Mouse (Mus musculus): Measurements from ENCODE around the gene Kat2b. TPM values are rescaled to one million over a fixed set of nuclear protein-coding genes. Genes with fewer than 3 reads are reported as not detected.
"Not testable (repeated sequence)": the region's sequence is repeated elsewhere in the genome, so short reads cannot be mapped to it uniquely, and the experiment has no call there.

Kat2b gene
- total RNA-seq, 1 experiment: 25.1 TPM

DNA sequence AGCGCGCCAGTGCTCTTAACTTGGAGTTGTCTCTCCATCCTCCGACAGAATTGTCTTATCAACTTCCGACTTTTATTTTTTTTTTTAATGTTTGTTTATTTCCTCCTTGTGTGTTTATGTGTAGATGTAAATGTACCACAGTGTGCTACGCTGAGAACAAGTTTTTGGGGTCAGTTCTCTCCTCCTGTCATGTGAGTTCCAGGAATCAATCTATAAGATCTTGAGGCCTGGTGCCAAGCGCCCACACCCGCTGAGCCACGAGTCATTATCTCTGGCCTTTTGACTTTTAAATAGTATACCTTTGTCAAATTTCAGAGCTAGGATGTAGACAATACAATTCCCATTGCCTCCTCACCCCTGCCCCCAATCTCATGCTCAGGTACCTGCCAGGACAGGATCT lies 28.9 kb downstream of the Kat2b start:
- H3K4me3 ChIP-seq (ENCODE audit: insufficient read depth in 1 of 2, low read depth in 1 of 2, low read length in 2 of 2, poor library complexity in 1 of 2, severe bottlenecking in 1 of 2): no peak overlapping the region
- no peak overlapping the region; the same call in 1 of the 2 replicates for H3K9ac ChIP-seq (ENCODE audit: insufficient read depth, low read depth, low read length, poor library complexity, severe bottlenecking)
- H3K27ac ChIP-seq (ENCODE audit: insufficient read depth, low read depth, low read length, poor library complexity, severe bottlenecking): no peak overlapping the region; the same call in 1 of the 2 replicates
- no peaks in the 10 kb centered on the region for H3K36me3 ChIP-seq (ENCODE audit: control insufficient read depth, insufficient read depth, low read length, poor library complexity, severe bottlenecking)
- H3K9me3 ChIP-seq (ENCODE audit: control insufficient read depth, insufficient read depth, low read depth, low read length): no peaks in the 10 kb centered on the region
- no peak for TF ChIP-seq CHD2 (IDR thresholded peaks at IDR 0.05; ENCODE audit: low read depth, low read length)
- no peak for TF ChIP-seq ZNF384 (IDR thresholded peaks at IDR 0.05; ENCODE audit: low read depth, low read length)
- TF ChIP-seq HCFC1 (IDR thresholded peaks at IDR 0.05; ENCODE audit: borderline replicate concordance, insufficient read depth, low read length): no peak
- no peak for TF ChIP-seq ZC3H11A (IDR thresholded peaks at IDR 0.05; ENCODE audit: borderline replicate concordance, low read depth, low read length)
- TF ChIP-seq MAFK (IDR thresholded peaks at IDR 0.05; ENCODE audit: insufficient read depth, low read depth, low read length): no peak
- DNase-seq (ENCODE audit: low read depth, low spot score): no peak
- in situ Hi-C loops (cut with MboI; ENCODE audit: low sequenced_read_pairs in 2 of 2, unreplicated experiment in 2 of 2): no loop called here
- H3K4me1 ChIP-seq (ENCODE audit: control insufficient read depth in 2 of 2, insufficient read depth in 2 of 2, low read length in 2 of 2, poor library complexity in 1 of 2): peaks cover 10 to 15% of the 10 kb centered on the region in 2 experiments; a peak in 3 of 4 replicates

DNA sequence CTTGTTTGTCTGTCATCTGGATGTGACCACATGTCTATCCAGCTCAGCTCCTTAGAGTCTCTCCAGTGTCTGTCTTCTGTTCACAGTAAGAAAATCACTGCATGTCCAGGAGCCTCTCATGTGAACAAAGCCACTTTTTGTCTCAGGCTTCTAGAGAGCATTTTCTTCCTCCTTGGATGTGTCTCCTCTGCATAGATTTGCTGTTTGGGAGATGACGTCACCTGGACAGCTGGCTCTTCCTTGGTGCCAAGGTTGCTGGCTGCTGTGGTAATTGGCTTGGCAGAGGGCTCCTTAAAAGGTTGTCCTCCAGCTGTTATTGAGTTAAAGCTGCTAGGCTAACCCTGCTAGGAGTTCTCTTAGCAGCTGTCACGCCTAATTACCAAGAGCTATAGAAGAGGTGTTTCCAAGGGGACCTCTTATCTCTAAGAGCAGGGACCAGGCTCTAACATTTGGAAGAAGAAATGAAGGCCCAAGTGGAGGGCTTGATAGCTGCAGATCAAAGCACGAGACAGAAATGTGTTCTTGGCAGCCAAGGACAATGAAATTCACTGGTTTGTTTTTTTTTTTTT lies 29.7 kb downstream of the Kat2b start:
- in situ Hi-C loops (cut with MboI; ENCODE audit: low sequenced_read_pairs in 2 of 2, unreplicated experiment in 2 of 2): no loop called here
- no peak overlapping the region for H3K4me3 ChIP-seq (ENCODE audit: insufficient read depth in 1 of 2, low read depth in 1 of 2, low read length in 2 of 2, poor library complexity in 1 of 2, severe bottlenecking in 1 of 2)
- peaks cover 11 to 16% of the 10 kb centered on the region in 2 experiments; a peak in 3 of 4 replicates for H3K4me1 ChIP-seq (ENCODE audit: control insufficient read depth in 2 of 2, insufficient read depth in 2 of 2, low read length in 2 of 2, poor library complexity in 1 of 2)
- TF ChIP-seq MAFK (IDR thresholded peaks at IDR 0.05; ENCODE audit: insufficient read depth, low read depth, low read length) (no peak), ZNF384 (IDR thresholded peaks at IDR 0.05; ENCODE audit: low read depth, low read length) (no peak), ZC3H11A (IDR thresholded peaks at IDR 0.05; ENCODE audit: borderline replicate concordance, low read depth, low read length) (no peak)
- H3K36me3 ChIP-seq (ENCODE audit: control insufficient read depth, insufficient read depth, low read length, poor library complexity, severe bottlenecking): no peaks in the 10 kb centered on the region
- no peaks in the 10 kb centered on the region for H3K9me3 ChIP-seq (ENCODE audit: control insufficient read depth, insufficient read depth, low read depth, low read length)
- DNase-seq (ENCODE audit: low read depth, low spot score): no peak
- H3K9ac ChIP-seq (ENCODE audit: insufficient read depth, low read depth, low read length, poor library complexity, severe bottlenecking): no peak overlapping the region; the same call in 1 of the 2 replicates
- H3K27ac ChIP-seq (ENCODE audit: insufficient read depth, low read depth, low read length, poor library complexity, severe bottlenecking): peak overlapping the region; percentile 13; the same call in 1 of the 2 replicates

DNA sequence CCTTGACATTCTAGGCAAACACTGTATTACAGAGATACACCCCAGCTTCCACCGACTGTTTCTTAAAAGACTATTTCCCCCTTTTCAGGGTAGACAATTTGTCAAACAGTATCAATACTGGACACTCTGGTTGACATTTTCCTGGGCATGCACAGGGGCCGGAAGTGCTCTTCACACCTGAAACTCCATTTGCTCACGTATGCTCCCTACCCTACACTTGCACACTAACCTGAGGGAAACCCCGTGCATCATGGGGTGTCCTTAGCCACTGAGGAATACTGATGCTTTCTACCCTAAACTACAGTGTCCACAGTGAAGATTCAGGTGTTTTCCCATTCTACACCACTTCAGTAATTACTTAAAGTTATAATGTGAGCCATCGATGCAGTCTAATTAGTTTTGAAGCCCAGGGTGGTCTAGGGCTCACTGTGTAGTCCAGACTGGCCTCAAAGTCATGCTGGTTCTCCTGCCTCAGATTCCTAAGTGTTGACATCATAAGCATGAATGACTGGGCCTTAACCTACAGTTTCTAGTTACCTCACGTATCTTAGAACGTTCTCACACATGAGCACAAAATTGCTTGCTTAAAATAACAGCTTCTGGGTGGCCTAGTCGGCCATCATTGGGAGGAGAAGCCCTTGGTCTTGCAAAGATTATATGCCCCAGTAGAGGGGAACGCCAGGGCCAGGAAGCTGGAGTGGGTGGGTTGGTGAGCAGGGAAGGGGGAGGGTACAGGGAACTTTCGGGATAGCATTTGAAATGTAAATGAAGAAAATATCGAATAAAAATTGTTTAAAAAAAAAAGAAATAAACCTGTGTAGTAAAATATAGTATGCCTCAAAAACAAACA lies 30.5 kb downstream of the Kat2b start:
- H3K36me3 ChIP-seq (ENCODE audit: control insufficient read depth, insufficient read depth, low read length, poor library complexity, severe bottlenecking): no peaks in the 10 kb centered on the region
- H3K4me3 ChIP-seq (ENCODE audit: insufficient read depth in 1 of 2, low read depth in 1 of 2, low read length in 2 of 2, poor library complexity in 1 of 2, severe bottlenecking in 1 of 2): no peak overlapping the region

DNA sequence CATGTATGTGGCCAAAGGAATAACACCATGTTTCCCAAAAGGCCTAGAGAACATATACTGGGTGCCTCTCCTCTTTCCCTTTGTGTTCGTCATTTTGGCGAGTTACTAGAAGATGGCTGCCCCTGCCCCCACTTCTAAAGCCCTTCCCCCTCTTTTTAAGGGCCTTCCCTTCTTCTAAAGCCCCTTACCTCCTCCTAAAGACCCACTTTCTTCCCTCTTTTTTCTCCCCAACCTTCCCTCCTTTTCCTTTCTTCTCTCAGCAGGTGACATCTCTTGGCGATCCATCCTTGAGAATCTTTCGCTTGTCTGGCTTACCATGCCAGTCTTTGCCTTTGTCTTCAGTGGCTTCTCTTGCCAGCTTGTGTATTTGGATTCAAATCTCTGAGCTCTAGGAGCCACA lies 31.9 kb downstream of the Kat2b start:
- Histone ChIP-seq H3K9me3 (ENCODE audit: control insufficient read depth, insufficient read depth, low read depth, low read length) (no peaks in the 10 kb centered on the region), H3K9ac (ENCODE audit: insufficient read depth, low read depth, low read length, poor library complexity, severe bottlenecking) (no peak overlapping the region), H3K4me1 (ENCODE audit: control insufficient read depth in 2 of 2, insufficient read depth in 2 of 2, low read length in 2 of 2, poor library complexity in 1 of 2) (peaks cover 11 to 18% of the 10 kb centered on the region in 2 experiments; a peak in 3 of 4 replicates), H3K36me3 (ENCODE audit: control insufficient read depth, insufficient read depth, low read length, poor library complexity, severe bottlenecking) (no peaks in the 10 kb centered on the region), H3K27ac (ENCODE audit: insufficient read depth, low read depth, low read length, poor library complexity, severe bottlenecking) (no peak overlapping the region), H3K4me3 (ENCODE audit: insufficient read depth in 1 of 2, low read depth in 1 of 2, low read length in 2 of 2, poor library complexity in 1 of 2, severe bottlenecking in 1 of 2) (no peak overlapping the region)
- TF ChIP-seq ZNF384 (IDR thresholded peaks at IDR 0.05; ENCODE audit: low read depth, low read length): no peak
- no peak for TF ChIP-seq CHD2 (IDR thresholded peaks at IDR 0.05; ENCODE audit: low read depth, low read length)
- no peak for TF ChIP-seq ZC3H11A (IDR thresholded peaks at IDR 0.05; ENCODE audit: borderline replicate concordance, low read depth, low read length)
- TF ChIP-seq HCFC1 (IDR thresholded peaks at IDR 0.05; ENCODE audit: borderline replicate concordance, insufficient read depth, low read length): no peak
- no peak for TF ChIP-seq MAFK (IDR thresholded peaks at IDR 0.05; ENCODE audit: insufficient read depth, low read depth, low read length)
- no peak for DNase-seq (ENCODE audit: low read depth, low spot score)
- in situ Hi-C loops (cut with MboI; ENCODE audit: low sequenced_read_pairs in 2 of 2, unreplicated experiment in 2 of 2): no loop called here

More for the DNA sequence above, 30.5 kb downstream of the Kat2b start:
- Histone ChIP-seq H3K9ac (ENCODE audit: insufficient read depth, low read depth, low read length, poor library complexity, severe bottlenecking) (no peak overlapping the region), H3K4me1 (ENCODE audit: control insufficient read depth in 2 of 2, insufficient read depth in 2 of 2, low read length in 2 of 2, poor library complexity in 1 of 2) (peaks cover 11 to 18% of the 10 kb centered on the region in 2 experiments; a peak in 3 of 4 replicates), H3K27ac (ENCODE audit: insufficient read depth, low read depth, low read length, poor library complexity, severe bottlenecking) (peak overlapping the region; percentile 51; the same call in 1 of the 2 replicates), H3K9me3 (ENCODE audit: control insufficient read depth, insufficient read depth, low read depth, low read length) (no peaks in the 10 kb centered on the region)
- TF ChIP-seq ZNF384 (IDR thresholded peaks at IDR 0.05; ENCODE audit: low read depth, low read length) (no peak), ZC3H11A (IDR thresholded peaks at IDR 0.05; ENCODE audit: borderline replicate concordance, low read depth, low read length) (no peak), HCFC1 (IDR thresholded peaks at IDR 0.05; ENCODE audit: borderline replicate concordance, insufficient read depth, low read length) (no peak), CHD2 (IDR thresholded peaks at IDR 0.05; ENCODE audit: low read depth, low read length) (no peak), MAFK (IDR thresholded peaks at IDR 0.05; ENCODE audit: insufficient read depth, low read depth, low read length) (no peak)
- in situ Hi-C loops (cut with MboI; ENCODE audit: low sequenced_read_pairs in 2 of 2, unreplicated experiment in 2 of 2): no loop called here
- DNase-seq (ENCODE audit: low read depth, low spot score): no peak

DNA sequence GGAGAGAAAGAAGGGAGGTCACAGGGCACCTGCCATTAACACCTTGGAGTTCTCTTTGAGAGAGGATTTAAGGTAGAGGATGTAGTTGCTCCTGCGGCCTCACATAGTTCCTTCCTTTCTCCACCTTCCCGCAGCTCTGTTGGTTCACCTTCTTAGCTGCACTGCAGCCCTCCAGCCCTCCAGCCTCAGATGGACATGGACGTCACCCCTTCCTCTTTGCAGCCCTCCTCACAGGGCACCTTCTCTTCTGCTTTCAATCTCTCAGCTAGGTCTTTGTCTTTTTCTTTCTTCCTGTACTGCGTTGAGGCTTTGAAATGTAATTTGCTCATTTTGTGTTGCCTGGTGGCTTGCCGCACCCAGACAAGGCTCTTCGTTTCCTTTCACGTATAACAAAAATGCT lies 36.6 kb downstream of the Kat2b start:
- H3K4me3 ChIP-seq (ENCODE audit: insufficient read depth in 1 of 2, low read depth in 1 of 2, low read length in 2 of 2, poor library complexity in 1 of 2, severe bottlenecking in 1 of 2); H3K4me1 ChIP-seq (ENCODE audit: control insufficient read depth in 2 of 2, insufficient read depth in 2 of 2, low read length in 2 of 2, poor library complexity in 1 of 2); in situ Hi-C loops (cut with MboI; ENCODE audit: low sequenced_read_pairs in 2 of 2, unreplicated experiment in 2 of 2): not testable (repeated sequence)

DNA sequence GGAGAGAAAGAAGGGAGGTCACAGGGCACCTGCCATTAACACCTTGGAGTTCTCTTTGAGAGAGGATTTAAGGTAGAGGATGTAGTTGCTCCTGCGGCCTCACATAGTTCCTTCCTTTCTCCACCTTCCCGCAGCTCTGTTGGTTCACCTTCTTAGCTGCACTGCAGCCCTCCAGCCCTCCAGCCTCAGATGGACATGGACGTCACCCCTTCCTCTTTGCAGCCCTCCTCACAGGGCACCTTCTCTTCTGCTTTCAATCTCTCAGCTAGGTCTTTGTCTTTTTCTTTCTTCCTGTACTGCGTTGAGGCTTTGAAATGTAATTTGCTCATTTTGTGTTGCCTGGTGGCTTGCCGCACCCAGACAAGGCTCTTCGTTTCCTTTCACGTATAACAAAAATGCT lies 39.4 kb downstream of the Kat2b start:
- H3K9me3 ChIP-seq (ENCODE audit: control insufficient read depth, insufficient read depth, low read depth, low read length); H3K27ac ChIP-seq (ENCODE audit: insufficient read depth, low read depth, low read length, poor library complexity, severe bottlenecking); H3K4me3 ChIP-seq (ENCODE audit: insufficient read depth in 1 of 2, low read depth in 1 of 2, low read length in 2 of 2, poor library complexity in 1 of 2, severe bottlenecking in 1 of 2); H3K9ac ChIP-seq (ENCODE audit: insufficient read depth, low read depth, low read length, poor library complexity, severe bottlenecking); H3K4me1 ChIP-seq (ENCODE audit: control insufficient read depth in 2 of 2, insufficient read depth in 2 of 2, low read length in 2 of 2, poor library complexity in 1 of 2); in situ Hi-C loops (cut with MboI; ENCODE audit: low sequenced_read_pairs in 2 of 2, unreplicated experiment in 2 of 2); H3K36me3 ChIP-seq (ENCODE audit: control insufficient read depth, insufficient read depth, low read length, poor library complexity, severe bottlenecking); DNase-seq (ENCODE audit: low read depth, low spot score): not testable (repeated sequence)

More for the DNA sequence above, 36.6 kb downstream of the Kat2b start:
- not testable (repeated sequence) for H3K9ac ChIP-seq (ENCODE audit: insufficient read depth, low read depth, low read length, poor library complexity, severe bottlenecking); DNase-seq (ENCODE audit: low read depth, low spot score); H3K36me3 ChIP-seq (ENCODE audit: control insufficient read depth, insufficient read depth, low read length, poor library complexity, severe bottlenecking); H3K27ac ChIP-seq (ENCODE audit: insufficient read depth, low read depth, low read length, poor library complexity, severe bottlenecking); H3K9me3 ChIP-seq (ENCODE audit: control insufficient read depth, insufficient read depth, low read depth, low read length)
